Mouse (Mus musculus): ENCODE results near the gene Slc37a1.

DNA sequence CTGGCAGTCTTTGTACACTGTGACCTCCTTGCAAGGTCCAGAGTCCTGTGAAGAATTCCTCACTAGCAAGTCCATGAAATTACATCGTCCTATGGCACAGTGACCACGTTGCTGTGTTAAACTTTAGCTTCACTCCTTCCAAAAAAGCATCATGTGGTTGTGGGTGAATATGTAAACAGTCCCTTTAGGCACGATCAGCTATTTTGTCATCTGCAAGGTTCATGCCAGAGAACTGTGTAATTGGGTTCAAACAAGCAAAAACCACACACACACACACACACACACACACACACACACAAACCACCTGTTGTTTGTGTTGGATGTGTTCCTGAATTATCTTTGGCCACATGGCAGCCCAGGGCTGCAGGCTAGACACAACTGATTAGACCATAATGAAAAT, 45.3 kb downstream of the Slc37a1 start:
- no peak for TF ChIP-seq CTCF (IDR thresholded peaks at IDR 0.05; ENCODE audit: control insufficient read depth, insufficient read depth, insufficient read length)
- no peak for TF ChIP-seq USF1 (IDR thresholded peaks at IDR 0.05; ENCODE audit: low read depth)
- TF ChIP-seq MAX (IDR thresholded peaks at IDR 0.05): no peak
- TF ChIP-seq MYOG (IDR thresholded peaks at IDR 0.05; ENCODE audit: control insufficient read depth, extremely low read depth, insufficient read length): no peak
- no peak for TF ChIP-seq FOSL1 (IDR thresholded peaks at IDR 0.05; ENCODE audit: insufficient read depth, low read length, poor library complexity, severe bottlenecking)
